Mouse (Mus musculus) spleen, postnatal 4 days (tissue): ENCODE measurements at regions not wholly inside any gene's neighbourhood (a gene's known extent, or its start where the extent isn't known, plus 50 kb on each side); places are given as distances from the start of the nearest gene placed in this dataset.

Source experiments
- DNase-seq, 2 experiments: peaks; one replicate each; pipeline ENCODE4 v3.0.0; 2022; ENCODE audit warnings: low spot score in 2 of 2

DNA sequence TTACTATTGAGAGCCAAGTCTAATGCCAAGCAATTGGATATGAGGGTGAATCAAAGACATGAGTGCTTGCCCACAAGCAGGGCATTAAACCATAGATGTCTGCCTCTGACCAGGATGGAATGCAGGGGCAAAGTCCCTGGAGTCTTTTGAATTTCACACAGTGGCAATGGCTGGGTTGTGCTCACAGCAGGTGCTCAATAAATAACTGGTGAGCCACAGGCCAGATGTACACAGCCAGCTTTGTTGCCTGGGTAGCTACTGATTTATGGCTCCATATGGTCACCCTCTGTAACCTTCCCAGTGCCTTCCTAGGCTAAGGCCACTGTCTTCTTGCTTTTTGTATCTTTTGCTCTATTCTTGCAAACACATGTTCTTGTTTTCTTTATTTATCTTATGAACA is 154.3 kb upstream of the Lrrn1 start:
- no peak for DNase-seq

GRCm38 (mm10) chr6:107378489-107378888 is 151.1 kb upstream of the Lrrn1 start:
- DNase-seq = no peak

GRCm38 (mm10) chr6:107380621-107381020 is 148.9 kb upstream of the Lrrn1 start:
- no peak for DNase-seq

DNA sequence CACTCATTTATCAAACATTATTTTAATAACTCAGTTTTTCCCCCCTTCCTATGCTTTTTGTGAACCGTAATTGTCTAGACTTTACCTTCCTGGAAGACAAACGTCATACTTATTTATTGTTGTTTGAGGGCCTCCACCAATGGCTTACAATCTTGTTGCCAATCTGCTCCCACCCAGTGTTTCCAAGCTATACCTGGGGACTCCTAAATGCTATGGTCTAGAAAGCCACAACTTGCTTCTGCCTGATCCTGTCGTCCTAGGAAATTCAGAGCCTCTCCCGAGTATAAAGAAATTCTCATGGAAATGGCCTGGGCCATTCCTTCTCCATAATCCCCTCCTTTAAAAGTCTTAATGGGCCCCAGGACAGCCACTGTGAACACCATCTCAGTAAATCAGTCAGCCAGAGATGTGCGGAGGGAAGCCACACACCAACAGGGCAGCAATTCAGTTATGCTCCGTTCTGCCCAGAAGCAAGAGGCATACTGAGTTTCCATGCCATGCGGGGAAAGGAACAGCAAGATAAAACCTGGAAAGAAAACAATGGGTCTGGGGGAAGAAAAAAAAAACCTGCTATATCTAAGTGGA is 143.4 kb upstream of the Lrrn1 start:
- DNase-seq = no peak

DNA sequence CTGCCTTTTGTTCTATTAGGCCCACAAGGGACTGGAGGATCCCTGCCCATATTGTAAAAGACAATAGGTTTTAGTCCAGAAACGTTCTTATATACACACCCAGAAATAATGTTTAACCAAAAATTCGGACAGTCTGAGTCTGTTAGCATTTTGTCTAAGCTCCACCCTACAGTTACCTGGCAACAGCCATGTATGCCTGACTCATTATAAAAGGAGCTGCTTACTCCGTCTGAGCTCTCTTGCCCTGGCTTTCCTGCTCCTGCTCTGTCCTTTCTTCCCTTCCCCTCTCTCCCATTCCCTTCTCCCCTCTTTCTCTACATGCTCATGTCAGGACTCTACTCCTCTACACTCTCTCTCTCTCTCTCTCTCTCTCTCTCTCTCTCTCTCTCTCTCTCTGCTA is 139.7 kb upstream of the Lrrn1 start:
- DNase-seq = no peak

DNA sequence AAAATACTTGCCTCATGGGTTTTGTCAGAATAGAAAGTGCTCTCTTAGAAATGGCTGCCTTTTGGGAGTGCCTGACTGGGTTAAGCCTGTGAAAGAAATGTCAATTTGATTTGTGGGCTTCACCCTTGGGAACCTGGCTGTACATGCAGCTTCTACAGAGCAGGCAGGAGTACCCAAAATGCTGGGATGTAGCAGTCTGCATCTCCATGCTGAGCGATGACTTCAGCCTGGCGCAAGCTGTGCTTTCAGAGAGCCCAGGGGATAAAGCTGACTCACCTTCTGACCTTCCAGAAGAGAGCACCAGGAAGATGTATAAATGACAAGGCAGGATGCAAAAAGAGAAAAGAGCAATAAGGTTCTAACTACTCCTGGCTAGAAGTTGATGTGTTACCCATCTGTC is 135.0 kb upstream of the Lrrn1 start:
- DNase-seq = no peak

GRCm38 (mm10) chr6:107415766-107416165 is 113.8 kb upstream of the Lrrn1 start:
- no peak for DNase-seq

DNA sequence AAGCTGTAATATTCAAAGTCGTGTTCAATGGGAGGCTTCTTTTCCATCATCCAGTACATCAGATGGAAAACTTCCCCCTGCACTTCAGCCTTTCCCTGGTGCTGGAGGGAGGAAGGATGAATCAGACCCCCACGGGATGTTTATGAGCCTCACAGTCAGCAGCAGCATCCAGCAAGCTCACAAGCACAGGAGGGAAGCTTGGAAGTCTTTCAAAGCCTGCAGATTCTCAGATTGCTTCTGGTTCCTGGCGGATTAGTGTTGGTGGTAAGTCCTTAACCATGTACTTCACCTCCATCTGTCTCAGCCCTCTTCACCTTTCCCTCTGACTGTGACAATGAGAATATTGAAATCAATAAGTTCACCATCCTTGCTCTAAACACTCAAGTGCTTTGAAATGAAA is 107.5 kb upstream of the Lrrn1 start:
- DNase-seq = no peak

- no peak for DNase-seq
Measured at GRCm38 (mm10) chr6:107426529-107426928, 103.0 kb upstream of the Lrrn1 start.

DNA sequence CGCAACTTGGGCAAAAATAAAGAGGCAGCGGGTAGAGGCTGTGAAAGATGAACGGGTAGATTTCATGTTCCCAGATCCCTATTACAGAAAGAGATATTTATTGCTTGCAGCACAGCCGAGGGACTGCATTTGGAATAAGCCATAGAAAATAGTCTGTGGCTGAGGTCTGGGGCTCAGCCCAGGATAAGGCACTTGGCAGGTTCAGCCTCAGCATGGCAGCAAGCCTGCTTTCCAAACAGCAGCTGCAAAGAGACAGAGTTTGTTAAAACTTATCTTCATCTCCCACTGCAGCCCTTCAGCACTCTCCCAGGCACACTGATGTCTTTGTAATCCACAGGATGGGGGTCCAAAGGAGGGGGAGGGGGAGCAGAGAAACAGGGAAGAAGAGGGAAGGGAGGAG is 98.5 kb upstream of the Lrrn1 start:
- DNase-seq = no peak

GRCm38 (mm10) chr6:107442058-107442457 is 87.5 kb upstream of the Lrrn1 start:
- DNase-seq = no peak

DNA sequence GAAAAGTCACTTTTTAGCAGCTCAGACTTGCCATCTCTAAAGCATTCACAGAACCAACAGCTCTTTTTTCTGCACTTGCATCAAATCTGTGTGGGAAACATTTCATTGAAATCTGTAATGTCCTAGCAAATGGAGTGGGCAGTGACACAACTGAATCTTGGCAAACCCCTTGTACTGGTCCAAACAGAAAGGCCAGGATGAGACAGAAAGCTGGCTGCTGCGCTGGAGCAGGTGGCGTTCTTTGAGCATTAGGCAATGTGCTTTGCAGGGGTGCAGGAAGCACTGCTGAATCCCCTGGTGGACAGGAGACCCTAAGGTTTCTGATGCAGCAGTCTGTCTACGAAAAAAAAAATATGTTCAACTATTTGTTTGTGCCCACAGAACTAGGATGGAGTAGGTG is 85.2 kb upstream of the Lrrn1 start:
- DNase-seq = no peak

DNA sequence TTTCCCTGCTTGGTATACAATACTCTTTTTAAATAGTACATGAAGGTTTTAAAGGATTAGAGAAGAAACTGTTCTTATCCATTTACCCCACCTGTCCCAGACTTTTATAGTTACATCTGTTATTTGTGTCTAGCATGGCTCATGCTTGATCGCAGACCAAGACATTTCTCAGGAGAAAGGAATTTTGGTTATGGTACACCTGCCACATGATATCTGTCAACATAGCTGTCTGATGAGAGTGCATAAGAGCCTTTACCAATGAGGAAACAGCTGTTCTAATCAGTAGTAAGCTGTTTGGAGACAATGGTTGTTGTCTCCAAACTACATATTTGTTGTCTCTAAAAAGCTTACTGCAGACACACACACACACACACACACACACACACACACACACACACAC is 70.3 kb upstream of the Lrrn1 start:
- no peak for DNase-seq

GRCm38 (mm10) chr6:107462440-107462839 is 67.1 kb upstream of the Lrrn1 start:
- no peak for DNase-seq

GRCm38 (mm10) chr6:107473395-107473794 is 56.2 kb upstream of the Lrrn1 start:
- DNase-seq = no peak

GRCm38 (mm10) chr6:107474125-107474524 is 55.4 kb upstream of the Lrrn1 start:
- DNase-seq = no peak
